Mouse (Mus musculus): ENCODE measurements around the gene Cfb.
"Not testable (repeated sequence)": the region's sequence is repeated elsewhere in the genome, so short reads cannot be mapped to it uniquely, and the experiment has no call there.

The Cfb gene

DNA sequence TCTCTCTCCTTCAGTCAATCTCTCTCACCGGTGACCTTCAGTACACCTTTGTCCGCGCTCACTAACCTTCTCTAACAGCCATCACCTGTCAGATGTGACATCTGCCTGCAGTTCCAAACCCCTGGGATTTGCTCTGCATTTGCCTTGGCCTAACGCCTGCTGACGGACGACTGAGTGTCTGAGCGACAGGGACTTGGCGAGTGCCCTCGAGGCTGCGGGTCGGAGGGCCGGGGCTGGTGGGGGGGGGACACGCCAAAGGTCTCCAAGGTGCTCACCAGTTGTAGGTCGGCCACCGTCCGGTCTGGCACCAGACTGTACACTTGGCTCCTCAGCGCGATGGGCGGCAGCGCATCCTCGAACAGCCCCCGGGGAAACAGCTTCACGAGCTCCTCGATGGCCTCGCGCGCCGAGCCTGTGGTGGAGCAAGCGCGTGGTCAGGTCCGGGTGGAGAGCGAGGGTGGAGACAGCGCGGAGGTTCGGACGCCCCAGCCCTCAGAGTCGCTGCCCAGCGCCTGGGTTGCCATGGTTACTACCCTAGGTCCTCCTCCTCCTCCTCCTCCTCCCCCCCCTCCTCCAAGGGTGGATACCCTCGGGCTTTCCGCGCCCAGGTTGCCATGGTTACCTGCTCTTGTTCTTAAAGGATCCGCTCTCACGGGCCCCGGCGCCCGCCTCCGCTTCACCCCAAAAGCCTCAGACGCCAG, 26.0 kb downstream of the Cfb start:
- no peak for DNase-seq (ENCODE audit: low spot score)

DNA sequence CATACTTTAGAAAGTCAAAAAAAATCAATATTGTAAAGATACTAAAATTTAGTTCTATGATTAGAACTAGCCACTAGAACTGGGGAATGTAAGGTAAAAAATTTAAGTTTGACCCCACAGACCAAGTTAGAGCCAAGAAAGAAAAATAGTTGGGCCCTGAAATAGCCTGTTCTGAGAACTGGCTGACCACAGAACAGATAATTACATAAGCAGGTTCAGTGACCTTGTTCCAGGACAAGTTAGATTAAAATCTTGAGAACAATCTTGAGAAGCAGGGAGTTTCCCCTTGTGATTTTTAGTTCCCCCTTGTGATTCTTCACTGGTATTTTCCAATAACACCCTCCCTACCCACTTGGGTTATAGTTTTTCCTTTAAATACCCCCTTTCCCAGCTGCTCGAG, 31.5 kb downstream of the Cfb start:
- not testable (repeated sequence) for DNase-seq (ENCODE audit: low spot score)

DNA sequence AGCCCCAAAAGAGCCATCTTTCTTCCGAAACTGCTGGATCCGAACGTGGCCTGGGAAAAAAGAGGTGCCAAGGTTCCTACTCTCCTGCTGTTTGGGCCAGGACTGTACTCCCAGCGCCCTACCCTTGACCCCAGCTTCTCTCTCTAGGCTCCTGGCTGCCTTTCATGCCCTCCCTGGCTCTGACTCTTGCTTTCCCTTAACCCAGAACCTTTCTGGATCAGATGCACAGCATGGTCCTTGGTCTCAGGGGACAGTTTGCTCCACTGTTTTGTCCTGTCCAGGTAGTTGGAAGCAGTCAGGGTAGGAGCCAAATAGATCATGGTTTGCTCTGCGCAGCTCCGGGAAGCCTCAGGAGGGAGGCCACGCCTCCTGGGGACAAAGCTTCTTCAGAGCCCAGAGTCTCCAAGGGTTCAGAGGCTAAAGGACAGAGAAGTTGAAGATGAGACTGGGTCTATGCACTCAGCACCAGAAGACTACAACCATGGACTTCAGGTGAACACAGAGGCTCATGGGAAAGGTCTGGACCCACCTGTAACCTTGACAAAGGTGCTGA, 47.4 kb downstream of the Cfb start:
- no peak for DNase-seq (ENCODE audit: low spot score)

DNA sequence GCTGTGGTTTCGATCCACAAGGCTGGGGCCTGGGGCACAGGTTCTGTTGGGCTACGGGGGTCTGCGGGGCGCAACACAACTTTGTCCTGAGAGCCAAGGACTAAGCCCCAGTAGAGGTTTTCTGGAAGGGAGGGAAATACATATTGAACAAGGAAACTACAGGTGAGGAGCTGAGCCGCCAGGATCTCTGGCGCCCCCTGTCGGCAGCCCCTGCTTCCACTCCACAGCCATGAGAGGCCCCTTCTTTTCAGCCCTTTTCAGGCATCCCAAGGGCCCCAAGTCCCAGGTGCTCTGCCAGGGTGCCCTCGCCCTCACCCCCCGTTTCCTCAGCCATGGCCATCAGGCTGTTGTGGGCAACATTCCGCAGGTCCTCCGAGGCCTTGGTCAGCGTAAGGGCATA, 48.6 kb downstream of the Cfb start:
- not testable (repeated sequence) for DNase-seq (ENCODE audit: low spot score)

DNA sequence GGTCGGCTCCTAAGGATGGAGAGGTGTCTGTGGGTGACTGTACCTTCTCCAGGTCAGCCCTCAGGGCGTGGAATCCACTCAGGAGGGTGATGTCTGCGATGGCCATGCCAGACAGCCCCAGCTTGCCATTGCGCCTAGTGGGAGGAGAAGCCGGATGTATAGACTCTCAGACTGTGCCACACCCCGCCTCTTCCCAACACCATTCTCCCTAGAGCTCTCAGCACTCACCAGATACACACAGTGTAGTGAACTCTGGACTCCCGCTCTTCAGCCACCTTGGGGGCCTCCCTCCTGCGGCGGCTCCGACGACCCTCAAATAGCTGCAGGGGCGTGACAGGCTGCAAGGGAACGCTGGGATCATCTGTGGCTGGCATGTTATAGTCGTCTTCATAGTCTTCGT, 51.0 kb downstream of the Cfb start:
- no peak for DNase-seq (ENCODE audit: low spot score)

DNA sequence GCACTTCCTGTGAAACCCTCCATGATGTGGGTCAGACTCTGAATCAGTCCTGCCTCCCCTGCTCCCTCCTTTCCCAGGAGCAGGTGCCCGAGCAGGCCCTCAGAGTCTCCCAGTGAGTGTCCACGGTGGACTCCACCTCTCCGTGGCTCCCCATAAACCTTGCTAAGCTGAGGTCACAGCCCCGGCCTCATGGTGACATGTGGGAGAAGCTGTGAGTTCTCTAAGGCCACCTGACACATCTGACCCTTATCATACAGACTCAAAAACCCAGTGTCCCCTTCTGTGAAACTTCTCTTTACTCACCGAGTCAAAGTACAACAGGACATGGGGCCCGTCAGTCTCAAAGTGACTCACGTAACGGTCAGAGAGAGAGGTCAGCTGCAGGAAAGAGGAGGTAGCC, 51.5 kb downstream of the Cfb start:
- not testable (repeated sequence) for DNase-seq (ENCODE audit: low spot score)

DNA sequence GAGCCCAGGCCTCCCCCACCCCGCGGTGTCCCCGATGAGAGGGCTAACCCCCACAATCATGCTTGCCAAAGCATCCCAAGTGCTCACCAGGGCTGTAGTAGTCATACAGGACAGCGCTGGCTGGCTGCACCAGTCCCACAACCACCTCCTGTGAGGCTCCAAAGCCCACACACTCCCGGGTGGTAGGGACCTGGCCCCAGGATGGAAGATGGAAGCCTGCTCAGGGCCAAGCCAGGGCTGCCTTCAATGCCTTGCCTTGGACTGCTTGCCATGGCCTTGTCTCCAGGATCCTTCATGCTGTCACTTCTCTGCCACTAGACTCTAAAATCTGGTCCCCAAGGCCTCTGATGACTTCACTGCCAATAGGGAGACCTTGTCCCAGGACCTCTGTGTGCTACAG, 51.9 kb downstream of the Cfb start:
- DNase-seq (ENCODE audit: low spot score): not testable (repeated sequence)

DNA sequence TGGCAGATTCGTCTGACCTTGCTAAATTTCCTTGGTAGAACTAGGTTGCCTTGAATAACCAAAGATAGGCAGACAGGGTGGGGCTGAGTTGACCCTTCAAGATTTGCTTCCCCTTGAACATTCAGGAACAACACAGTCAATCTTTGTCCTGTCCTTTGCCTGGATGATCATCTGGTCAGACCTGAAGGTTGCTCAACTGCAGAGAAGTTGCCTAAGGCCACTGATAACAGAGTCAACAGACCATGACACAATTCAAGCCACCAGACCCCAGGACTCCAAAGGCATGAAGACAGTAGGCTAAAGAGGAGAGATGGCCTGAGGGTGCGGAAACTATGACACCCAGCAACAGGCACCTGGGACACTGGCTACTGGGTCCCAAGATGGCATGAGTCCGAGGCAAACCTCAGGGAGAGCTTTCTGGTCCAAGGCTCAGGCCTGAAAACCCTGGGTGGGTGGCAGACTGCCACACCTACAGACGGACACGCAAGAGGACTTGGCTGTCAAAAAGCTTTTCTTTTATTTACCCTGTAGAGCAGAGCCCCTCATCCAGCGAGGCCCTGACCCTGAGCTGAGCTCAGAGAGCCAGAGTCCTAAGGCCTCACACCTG, 53.6 kb downstream of the Cfb start:
- DNase-seq (ENCODE audit: low spot score): no peak

DNA sequence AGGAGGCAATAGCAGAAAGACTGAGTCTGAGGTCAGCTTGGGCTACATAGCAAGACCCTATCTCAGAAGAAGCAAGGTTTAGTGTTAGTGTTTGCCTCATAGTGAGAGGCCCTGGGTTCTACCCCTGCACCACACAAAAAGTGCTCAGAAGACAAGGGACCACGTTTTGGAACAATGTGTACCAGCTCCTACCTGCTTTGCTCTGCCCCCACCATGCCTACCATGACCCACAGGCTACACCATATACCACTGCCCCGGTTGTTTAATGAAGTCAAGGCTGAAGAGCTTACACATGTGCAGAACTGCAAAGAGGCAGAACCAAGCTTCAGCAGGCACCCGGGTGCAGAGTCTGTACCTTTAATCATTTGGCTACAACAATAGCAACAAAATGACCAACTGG, 55.1 kb downstream of the Cfb start:
- DNase-seq (ENCODE audit: low spot score): no peak
